Mouse (Mus musculus): Measurements from ENCODE around the gene Hapln2.
A peak's percentile ranks its signal among the peaks of the same experiment; 100 is the strongest.

GRCm38 (mm10) chr3:87986868-87987267 lies 40.5 kb downstream of the Hapln2 start:
- TF ChIP-seq CTCF (IDR thresholded peaks at IDR 0.05; ENCODE audit: insufficient read depth, low read length) = peak; percentile 92
- TF ChIP-seq POLR2A (IDR thresholded peaks at IDR 0.05; ENCODE audit: borderline replicate concordance, extremely low read depth, low read depth, low read length) = no peak
